Mouse (Mus musculus): ENCODE results near the gene Mettl5. TPM values are rescaled to one million over a fixed set of nuclear protein-coding genes. Genes with fewer than 3 reads are reported as not detected.

Gene Mettl5
- total RNA-seq, 2 experiments from 2014 or later = 14.1 to 15.6 TPM

- DNase-seq (ENCODE audit: low spot score in 2 of 2) = no peak
- no peak for TF ChIP-seq CTCF (conservative IDR thresholded peaks at IDR 0.05)
- Histone ChIP-seq H3K4me3 (no peak overlapping the region), H3K27ac (no peak overlapping the region)
These were observed 46.7 kb downstream of the Mettl5 start for GRCm38 (mm10) chr2:69838707-69839106.

DNA sequence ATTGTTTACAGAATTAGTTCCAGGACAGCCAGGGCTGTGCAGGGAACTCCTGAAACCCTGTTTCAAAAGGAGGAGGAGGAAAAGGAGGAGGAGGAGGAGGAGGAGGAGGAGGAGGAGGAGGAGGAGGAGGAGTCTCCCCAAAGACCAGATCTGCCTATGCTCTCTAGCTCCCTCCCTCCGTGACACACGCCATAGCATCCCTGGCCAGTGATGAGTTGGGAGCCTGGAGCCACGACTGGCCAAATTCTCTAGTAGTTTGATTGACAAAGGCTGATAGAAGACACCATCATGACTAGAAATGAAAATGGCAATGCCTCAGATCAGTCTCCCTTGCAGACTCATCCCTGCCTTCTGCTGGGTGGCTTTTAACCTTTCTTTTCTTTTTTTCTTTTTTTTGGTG lies 47.4 kb downstream of the Mettl5 start:
- no peak for DNase-seq (ENCODE audit: low spot score in 2 of 2)
- TF ChIP-seq CTCF (conservative IDR thresholded peaks at IDR 0.05) = no peak; the same call in 1 of the 2 replicates

DNA sequence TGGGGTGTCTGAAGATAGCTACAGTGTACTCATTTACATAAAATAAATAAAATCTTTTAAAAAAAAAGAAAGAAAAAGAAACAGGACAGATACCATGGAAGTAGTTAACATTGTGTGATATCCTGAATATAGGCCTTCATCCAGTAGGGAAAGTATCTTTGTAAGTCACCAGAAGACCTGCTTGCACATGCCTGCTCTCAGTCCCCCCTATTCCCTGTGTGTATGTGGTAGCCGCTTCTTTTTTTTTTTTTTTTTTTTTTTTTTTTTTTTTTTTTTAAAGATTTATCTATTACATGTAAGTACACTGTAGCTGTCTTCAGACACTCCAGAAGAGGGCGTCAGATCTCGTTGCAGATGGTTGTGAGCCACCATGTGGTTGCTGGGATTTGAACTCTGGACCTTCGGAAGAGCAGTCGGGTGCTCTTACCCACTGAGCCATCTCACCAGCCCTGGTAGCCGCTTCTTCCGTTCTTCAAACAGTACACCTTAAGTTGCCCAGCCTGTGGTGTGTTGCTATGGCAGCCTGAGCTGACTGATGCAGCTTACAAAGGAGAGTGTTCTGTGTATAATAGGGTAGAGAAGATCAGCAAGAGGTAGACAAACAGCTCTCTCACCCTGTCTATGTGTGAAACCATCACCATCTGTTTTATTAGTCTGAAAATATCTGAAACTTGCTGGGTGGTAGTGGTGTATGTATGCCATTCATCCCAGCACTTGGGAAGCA lies 48.0 kb downstream of the Mettl5 start:
- DNase-seq (ENCODE audit: low spot score in 2 of 2) = no peak
- no peak overlapping the region for H3K4me3 ChIP-seq
- TF ChIP-seq CTCF (conservative IDR thresholded peaks at IDR 0.05) = no peak
- H3K27ac ChIP-seq = no peak overlapping the region

More for the DNA sequence above, 47.4 kb downstream of the Mettl5 start:
- Histone ChIP-seq H3K4me3 (no peak overlapping the region), H3K27ac (no peak overlapping the region)

- Histone ChIP-seq H3K27ac (no peak overlapping the region), H3K4me3 (no peak overlapping the region)
- TF ChIP-seq CTCF (conservative IDR thresholded peaks at IDR 0.05) = no peak
- no peak for DNase-seq (ENCODE audit: low spot score in 2 of 2)
These were observed 55.3 kb downstream of the Mettl5 start for GRCm38 (mm10) chr2:69830116-69830515.

GRCm38 (mm10) chr2:69829680-69830079 lies 55.7 kb downstream of the Mettl5 start:
- no peak overlapping the region for H3K27ac ChIP-seq
- no peak overlapping the region for H3K4me3 ChIP-seq
- TF ChIP-seq CTCF (conservative IDR thresholded peaks at IDR 0.05) = no peak

DNA sequence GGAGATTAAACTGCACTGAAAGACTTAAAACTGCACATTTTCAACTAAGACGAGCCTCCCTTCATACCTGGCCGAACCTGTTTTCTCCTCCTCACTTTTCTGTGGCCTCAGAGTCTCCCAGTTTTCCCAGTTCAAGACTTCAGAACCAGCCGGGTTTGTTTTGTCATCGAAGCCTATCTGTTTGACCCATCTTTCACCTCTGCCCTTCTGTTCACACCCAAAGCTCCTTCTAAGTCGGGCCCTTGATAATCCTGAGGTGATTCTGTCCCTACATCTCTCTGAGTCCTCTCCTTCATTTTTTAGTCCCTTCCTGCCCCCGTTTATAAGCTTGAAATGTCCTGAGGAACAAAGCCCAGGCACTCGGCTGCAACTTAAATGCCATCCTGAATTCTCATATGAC lies 57.4 kb downstream of the Mettl5 start:
- Histone ChIP-seq H3K27ac (no peak overlapping the region), H3K4me3 (no peak overlapping the region)
- no peak for TF ChIP-seq CTCF (conservative IDR thresholded peaks at IDR 0.05)
- no peak for DNase-seq (ENCODE audit: low spot score in 2 of 2)

More at GRCm38 (mm10) chr2:69829680-69830079, 55.7 kb downstream of the Mettl5 start:
- DNase-seq (ENCODE audit: low spot score in 2 of 2) = no peak

DNA sequence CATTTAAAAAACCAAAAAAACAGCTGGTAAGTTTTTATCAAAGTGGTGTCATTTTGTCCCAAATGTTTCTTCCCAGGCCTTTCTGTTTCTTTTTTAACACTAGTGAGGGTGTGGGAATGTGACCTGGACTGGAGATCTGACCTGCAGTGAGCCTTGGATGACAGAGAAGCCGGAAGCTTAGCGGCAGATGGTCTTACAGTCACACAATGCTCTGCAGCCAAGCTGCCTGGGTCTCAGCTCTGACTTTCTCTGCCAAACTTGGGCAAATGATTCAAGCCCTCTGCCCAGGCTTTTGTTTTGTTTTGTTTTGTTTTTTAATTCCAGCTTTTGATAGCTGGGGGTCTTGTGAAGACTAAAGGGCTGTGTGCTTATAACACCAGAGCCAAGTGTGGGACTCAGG lies 59.0 kb downstream of the Mettl5 start:
- H3K27ac ChIP-seq = peak overlapping the region; percentile 72
- no peak for TF ChIP-seq CTCF (conservative IDR thresholded peaks at IDR 0.05)

DNA sequence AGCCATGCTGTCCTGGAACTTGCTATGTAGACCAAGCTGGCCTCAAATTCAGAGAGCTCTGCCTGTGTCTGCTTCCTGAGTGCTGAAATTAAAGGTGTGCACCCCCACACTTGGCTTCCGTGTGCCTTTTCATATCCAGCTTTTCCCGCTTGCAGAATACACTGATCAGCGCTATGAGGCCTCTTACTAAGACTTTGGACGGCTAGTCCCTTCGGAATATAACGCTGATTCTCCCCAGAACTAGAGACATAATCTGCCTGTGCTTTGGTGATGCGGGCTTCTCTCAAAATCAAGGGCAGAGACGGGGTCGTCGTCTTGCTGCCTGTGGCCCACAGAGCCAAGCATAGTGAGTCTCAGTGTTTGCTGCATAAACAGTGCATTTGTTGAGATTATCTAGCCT lies 59.5 kb downstream of the Mettl5 start:
- Histone ChIP-seq H3K4me3 (peak overlapping the region; percentile 8; the same call in 1 of the 2 replicates), H3K27ac (peak overlapping the region; percentile 72)
- TF ChIP-seq CTCF (conservative IDR thresholded peaks at IDR 0.05) = no peak
- no peak for DNase-seq (ENCODE audit: low spot score in 2 of 2)

More for the DNA sequence above, 59.0 kb downstream of the Mettl5 start:
- no peak overlapping the region for H3K4me3 ChIP-seq
- DNase-seq (ENCODE audit: low spot score in 2 of 2) = no peak

DNA sequence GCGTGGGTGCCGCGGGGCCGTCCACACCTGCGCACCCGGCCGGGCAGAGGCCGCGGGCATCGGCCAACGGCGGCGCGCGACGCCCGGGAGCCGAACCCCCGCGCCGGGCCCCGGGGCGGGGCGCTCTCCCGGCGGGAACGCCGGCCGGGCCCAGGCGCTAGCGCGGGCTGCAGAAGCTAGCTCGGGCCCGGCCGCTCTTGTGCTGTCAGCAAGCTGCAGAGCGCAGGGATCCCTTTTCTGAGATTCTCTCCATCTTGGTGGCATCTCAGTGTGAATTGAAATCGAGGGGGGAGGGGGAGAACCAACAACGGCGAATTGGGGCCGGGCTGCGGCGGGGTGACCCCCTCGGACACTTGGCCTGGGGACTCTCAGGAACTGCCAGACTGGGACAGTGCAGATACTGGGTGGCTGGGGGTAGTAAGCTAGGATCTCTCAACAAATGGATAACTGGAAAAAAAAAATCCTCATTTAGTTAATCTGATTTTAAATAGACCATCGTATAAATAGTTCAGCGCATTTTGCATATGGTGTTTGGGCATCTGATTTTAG lies 62.2 kb downstream of the Mettl5 start:
- H3K4me3 ChIP-seq = peak overlapping the region; percentile 75
- no peak for TF ChIP-seq CTCF (conservative IDR thresholded peaks at IDR 0.05)
- peak overlapping the region; percentile 93 for H3K27ac ChIP-seq
- DNase-seq (ENCODE audit: low spot score in 2 of 2) = no peak

GRCm38 (mm10) chr2:69822361-69823128 lies 62.9 kb downstream of the Mettl5 start:
- TF ChIP-seq CTCF (conservative IDR thresholded peaks at IDR 0.05) = peak; percentile 32

DNA sequence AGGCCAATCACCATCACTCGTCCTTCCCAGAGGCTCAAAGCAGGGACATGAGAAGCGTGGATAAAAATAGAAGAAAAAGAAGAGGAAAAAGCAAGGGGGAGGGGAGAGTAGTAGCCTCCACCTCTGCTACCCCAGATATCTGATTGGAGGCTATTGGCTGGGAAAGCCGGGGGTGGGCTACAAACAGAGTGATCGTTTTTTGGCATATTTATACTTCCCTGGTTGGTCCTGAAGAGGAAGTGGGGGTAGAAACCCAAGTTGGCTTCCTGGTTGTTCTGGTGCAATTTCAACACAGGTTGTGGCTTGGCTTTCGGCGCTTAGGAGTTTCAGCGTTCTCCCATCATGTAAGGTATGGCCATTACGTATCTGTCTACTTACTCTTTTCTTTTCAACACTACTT lies 63.7 kb downstream of the Mettl5 start, which contains the start of gene Klhl23:
Gene Klhl23 (plus strand): TSS at position 234 of the 400 bp plus-strand sequence.
- Histone ChIP-seq H3K27ac (peak within 1 kb of the TSS; percentile 93), H3K4me3 (peak within 1 kb of the TSS; percentile 75)
- no peak for TF ChIP-seq CTCF (conservative IDR thresholded peaks at IDR 0.05)
- no peak for DNase-seq (ENCODE audit: low spot score in 2 of 2)

More at GRCm38 (mm10) chr2:69822361-69823128, 62.9 kb downstream of the Mettl5 start:
- Histone ChIP-seq H3K4me3 (peak overlapping the region; percentile 75), H3K27ac (peak overlapping the region; percentile 93)
- peak in 1 of 2 experiments; percentile 27 for DNase-seq (ENCODE audit: low spot score in 2 of 2)

Other genes starting within 250 kb of the Mettl5 start
- 10 to 100 TPM; 29.8 to 31.3 TPM for gene Bbs5, start 238.4 kb downstream of the Mettl5 start, total RNA-seq (2021)
- gene Klhl41, start 215.5 kb downstream of the Mettl5 start, total RNA-seq (2021) = under 1 TPM; 0.39 to 0.69 TPM
- gene Fastkd1, start 172.1 kb downstream of the Mettl5 start, total RNA-seq (2021) = 10 to 100 TPM; 17.7 to 19.0 TPM
- gene Ppig, start 163.1 kb downstream of the Mettl5 start, total RNA-seq (2021) = 10 to 100 TPM; 67.7 to 67.8 TPM
- 1 to 10 TPM; 2.7 to 3.1 TPM for gene Ccdc173, start 96.0 kb downstream of the Mettl5 start, total RNA-seq (2021)
- 10 to 100 TPM; 19.8 to 23.7 TPM for gene Phospho2, start 96.0 kb downstream of the Mettl5 start, total RNA-seq (2021)
- gene Klhl23, start 63.7 kb downstream of the Mettl5 start, total RNA-seq (2021) = 10 to 100 TPM; 43.8 to 44.3 TPM
- 100 to 1,000 TPM; 125 to 139 TPM for gene Ssb, start 24.1 kb downstream of the Mettl5 start, total RNA-seq (2021)
- 100 to 1,000 TPM; 121 to 128 TPM for gene Ubr3, start 11.6 kb upstream of the Mettl5 start, total RNA-seq (2021)
- under 1 TPM; 0.93 to 1.00 TPM for gene Myo3b, start 153.5 kb upstream of the Mettl5 start, total RNA-seq (2021)

Data from layer of hippocampus, adult 2 months (tissue).